ENCODE assay signal across 11 mouse cellular contexts in the genomic region with DNA sequence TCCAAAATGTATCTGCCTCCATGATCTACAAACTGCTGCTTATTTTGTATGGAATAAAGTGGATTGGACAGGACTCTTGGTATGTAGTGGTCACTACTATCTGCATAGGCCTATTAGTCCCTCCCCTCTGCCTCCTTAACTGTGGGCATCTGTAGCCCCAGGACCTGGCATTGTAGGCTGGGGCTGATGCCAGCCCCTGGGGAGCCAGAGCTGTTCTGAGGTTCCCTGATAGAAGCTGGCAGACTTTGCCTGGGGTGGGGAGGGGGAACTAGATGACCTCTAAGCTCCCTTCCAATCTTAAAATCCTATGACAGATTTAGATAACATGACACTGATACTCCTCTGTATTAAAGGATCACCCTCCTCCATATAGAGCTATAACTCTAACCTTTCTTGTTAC.
"Had no signal": no experiment of that assay in that cellular context is flagged by ENCODE, and none has a peak within 500 bp of the region (broad histone marks: within the 10 kb centered on the region; RNA-seq: fewer than 3 reads in every experiment).

No protein-coding gene starts in this region.

- DNase-seq: cerebellum, adult 9-11 months; embryo, embryonic 11 days; forebrain, postnatal 0 days; gastrocnemius, adult 2 months; gastrocnemius, postnatal 10 days; gastrocnemius, postnatal 14 days; gastrocnemius, postnatal 25 days; gastrocnemius, postnatal 36 days; heart, adult 11 months; heart, adult 18-20 months; heart, adult 2 months had no signal
